Mouse (Mus musculus): Measurements from ENCODE around the gene 1700022I11Rik. TPM values are rescaled to one million over a fixed set of nuclear protein-coding genes. Genes with fewer than 3 reads are reported as not detected.

1700022I11Rik gene
- polyA plus RNA-seq, 2 experiments: 0.07 to 0.44 TPM

- Histone ChIP-seq H3K27ac (no peak overlapping the region), H3K9ac (replicated peaks) (no peak overlapping the region), H3K9me3 (ENCODE audit: control insufficient read depth, low read length) (no peaks in the 10 kb centered on the region), H3K4me3 (ENCODE audit: insufficient read depth in 1 of 2, low read depth in 2 of 2, low read length in 2 of 2) (no peak overlapping the region), H3K4me1 (replicated peaks; ENCODE audit: control insufficient read depth in 2 of 2, insufficient read depth in 2 of 2, low read length in 1 of 2) (peaks cover 12 to 16% of the 10 kb centered on the region in 2 experiments), H3K36me3 (replicated peaks; ENCODE audit: control insufficient read depth, insufficient read depth, low read depth) (peaks cover 2% of the 10 kb centered on the region), H3K27me3 (ENCODE audit: control insufficient read depth, insufficient read depth, low read length) (no peaks in the 10 kb centered on the region), H3K4me2 (ENCODE audit: low read depth) (no peak overlapping the region)
- WGBS (ENCODE audit: insufficient replicate concordance): 69% methylated on average over 12 of the region's 12 CpGs
- no peak for DNase-seq (ENCODE audit: low read depth in 3 of 3, low spot score in 3 of 3)
- TF ChIP-seq EP300 (IDR thresholded peaks at IDR 0.05; ENCODE audit: low read depth) (no peak), CTCF (IDR thresholded peaks at IDR 0.05; ENCODE audit: low read depth) (no peak)
- ATAC-seq (ENCODE audit: insufficient read depth): no peak
These were observed 33.5 kb downstream of the 1700022I11Rik start for GRCm38 (mm10) chr4:43002756-43003439.

GRCm38 (mm10) chr4:43004951-43005350 lies 35.5 kb downstream of the 1700022I11Rik start:
- 80% methylated on average over 3 of the region's 3 CpGs for WGBS (ENCODE audit: insufficient replicate concordance)
- TF ChIP-seq CTCF (IDR thresholded peaks at IDR 0.05; ENCODE audit: low read depth) (no peak), EP300 (IDR thresholded peaks at IDR 0.05; ENCODE audit: low read depth) (no peak)
- no peaks in the 10 kb centered on the region for H3K9me3 ChIP-seq (ENCODE audit: control insufficient read depth, low read length)
- no peak overlapping the region for H3K4me3 ChIP-seq (ENCODE audit: insufficient read depth in 1 of 2, low read depth in 2 of 2, low read length in 2 of 2)
- H3K4me1 ChIP-seq (replicated peaks; ENCODE audit: control insufficient read depth in 2 of 2, insufficient read depth in 2 of 2, low read length in 1 of 2): peaks cover 5 to 13% of the 10 kb centered on the region in 2 experiments
- ATAC-seq (ENCODE audit: insufficient read depth) (no peak), DNase-seq (ENCODE audit: low read depth in 3 of 3, low spot score in 3 of 3) (no peak)
- H3K9ac ChIP-seq (replicated peaks): no peak overlapping the region
- no peaks in the 10 kb centered on the region for H3K27me3 ChIP-seq (ENCODE audit: control insufficient read depth, insufficient read depth, low read length)
- no peak overlapping the region for H3K27ac ChIP-seq
- H3K4me2 ChIP-seq (ENCODE audit: low read depth): no peak overlapping the region
- H3K36me3 ChIP-seq (replicated peaks; ENCODE audit: control insufficient read depth, insufficient read depth, low read depth): no peaks in the 10 kb centered on the region; the same call in 1 of the 2 replicates

GRCm38 (mm10) chr4:43005765-43006164 lies 36.4 kb downstream of the 1700022I11Rik start:
- peak; percentile 21; the same call in 1 of the 2 replicates for ATAC-seq (ENCODE audit: insufficient read depth)
- no peak overlapping the region for H3K4me3 ChIP-seq (ENCODE audit: insufficient read depth in 1 of 2, low read depth in 2 of 2, low read length in 2 of 2)
- 37% methylated on average over 2 of the region's 2 CpGs for WGBS (ENCODE audit: insufficient replicate concordance)
- peak; percentile 56 to 66 (median 57) for DNase-seq (ENCODE audit: low read depth in 3 of 3, low spot score in 3 of 3)
- H3K9ac ChIP-seq (replicated peaks): no peak overlapping the region
- H3K4me2 ChIP-seq (ENCODE audit: low read depth): no peak overlapping the region
- H3K27me3 ChIP-seq (ENCODE audit: control insufficient read depth, insufficient read depth, low read length): no peaks in the 10 kb centered on the region
- no peaks in the 10 kb centered on the region; the same call in 1 of the 2 replicates for H3K36me3 ChIP-seq (replicated peaks; ENCODE audit: control insufficient read depth, insufficient read depth, low read depth)
- no peak overlapping the region for H3K27ac ChIP-seq
- peaks cover 4 to 11% of the 10 kb centered on the region in 2 experiments for H3K4me1 ChIP-seq (replicated peaks; ENCODE audit: control insufficient read depth in 2 of 2, insufficient read depth in 2 of 2, low read length in 1 of 2)
- TF ChIP-seq CTCF (IDR thresholded peaks at IDR 0.05; ENCODE audit: low read depth) (peak; percentile 81), EP300 (IDR thresholded peaks at IDR 0.05; ENCODE audit: low read depth) (no peak)
- no peaks in the 10 kb centered on the region for H3K9me3 ChIP-seq (ENCODE audit: control insufficient read depth, low read length)

- H3K36me3 ChIP-seq (replicated peaks; ENCODE audit: control insufficient read depth, insufficient read depth, low read depth): no peaks in the 10 kb centered on the region; the same call in 1 of the 2 replicates
- peak within 1 kb of the TSS; percentile 24 for H3K27ac ChIP-seq
- peak within 1 kb of the TSS; percentile 86 for H3K9ac ChIP-seq (replicated peaks)
- under 1% methylated on average over 37 of the region's 37 CpGs for WGBS (ENCODE audit: insufficient replicate concordance)
- DNase-seq (ENCODE audit: low read depth in 3 of 3, low spot score in 3 of 3) (peak; percentile 61 to 67 (median 64)), ATAC-seq (ENCODE audit: insufficient read depth) (peak; percentile 84)
- no peaks in the 10 kb centered on the region for H3K27me3 ChIP-seq (ENCODE audit: control insufficient read depth, insufficient read depth, low read length)
- peaks cover 0 to 8% of the 10 kb centered on the region in 2 experiments; a peak in 3 of 4 replicates for H3K4me1 ChIP-seq (replicated peaks; ENCODE audit: control insufficient read depth in 2 of 2, insufficient read depth in 2 of 2, low read length in 1 of 2)
- H3K4me2 ChIP-seq (ENCODE audit: low read depth): peak within 1 kb of the TSS; percentile 80
- H3K4me3 ChIP-seq (ENCODE audit: insufficient read depth in 1 of 2, low read depth in 2 of 2, low read length in 2 of 2): peak within 1 kb of the TSS; percentile 91 to 92
- H3K9me3 ChIP-seq (ENCODE audit: control insufficient read depth, low read length): no peaks in the 10 kb centered on the region
- TF ChIP-seq CTCF (IDR thresholded peaks at IDR 0.05; ENCODE audit: low read depth): no peak
- TF ChIP-seq EP300 (IDR thresholded peaks at IDR 0.05; ENCODE audit: low read depth): no peak
These were observed 41.0 kb downstream of the 1700022I11Rik start, which contains the start of gene Fancg for GRCm38 (mm10) chr4:43010161-43011038. Gene Fancg (minus strand): TSS chr4:43010506.

- no peak for TF ChIP-seq CTCF (IDR thresholded peaks at IDR 0.05; ENCODE audit: low read depth)
- no peak for TF ChIP-seq EP300 (IDR thresholded peaks at IDR 0.05; ENCODE audit: low read depth)
- no peak for DNase-seq (ENCODE audit: low read depth in 3 of 3, low spot score in 3 of 3)
- H3K9ac ChIP-seq (replicated peaks): no peak overlapping the region
- 80% methylated on average over 1 of the region's 1 CpGs for WGBS (ENCODE audit: insufficient replicate concordance)
- no peaks in the 10 kb centered on the region for H3K36me3 ChIP-seq (replicated peaks; ENCODE audit: control insufficient read depth, insufficient read depth, low read depth)
- H3K4me3 ChIP-seq (ENCODE audit: insufficient read depth in 1 of 2, low read depth in 2 of 2, low read length in 2 of 2): no peak overlapping the region
- no peak overlapping the region for H3K27ac ChIP-seq
- no peaks in the 10 kb centered on the region for H3K27me3 ChIP-seq (ENCODE audit: control insufficient read depth, insufficient read depth, low read length)
- H3K4me1 ChIP-seq (replicated peaks; ENCODE audit: control insufficient read depth in 2 of 2, insufficient read depth in 2 of 2, low read length in 1 of 2): peaks cover 0 to 8% of the 10 kb centered on the region in 2 experiments; a peak in 3 of 4 replicates
- ATAC-seq (ENCODE audit: insufficient read depth): no peak
- no peak overlapping the region for H3K4me2 ChIP-seq (ENCODE audit: low read depth)
- no peaks in the 10 kb centered on the region for H3K9me3 ChIP-seq (ENCODE audit: control insufficient read depth, low read length)
These were observed 42.7 kb downstream of the 1700022I11Rik start for GRCm38 (mm10) chr4:43012091-43012490.

All from liver, embryonic 14.5 days (tissue).